Mouse (Mus musculus) limb, embryonic 12.5 days (tissue): ENCODE results near the gene Klhl1. TPM values are rescaled to one million over a fixed set of nuclear protein-coding genes. Genes with fewer than 3 reads are reported as not detected.
"Not testable (repeated sequence)": the region's sequence is repeated elsewhere in the genome, so short reads cannot be mapped to it uniquely, and the experiment has no call there.

Source experiments
- ATAC-seq: fragments of 200-750 bp; cut with Nextera tagmentation; 2 replicates; pipeline ENCODE4 v1.8.0; 2017; ENCODE audit warnings: low read depth, moderate TSS enrichment; ENCODE audit not compliant: insufficient number of reproducible peaks, insufficient read depth, low FRiP score, low TSS enrichment
- H3K27ac ChIP-seq: fragments of 300-500 bp; sonication (generic); 2 replicates; pipeline ENCODE4 v1.5.1; 2016; ENCODE audit warnings: mild to moderate bottlenecking, moderate library complexity
- H3K27me3 ChIP-seq: fragments of 300-500 bp; sonication (generic); 2 replicates; pipeline ENCODE4 v1.6.1; 2016; ENCODE audit warnings: mild to moderate bottlenecking, moderate library complexity
- H3K36me3 ChIP-seq: fragments of 300-500 bp; sonication (generic); 2 replicates; pipeline ENCODE4 v1.6.1; 2016; ENCODE audit warnings: mild to moderate bottlenecking, moderate library complexity
- H3K4me1 ChIP-seq: fragments of 300-500 bp; sonication (generic); replicated peaks from 2 replicates; pipeline ENCODE4 v1.6.1; 2016
- H3K4me2 ChIP-seq: fragments of 300-500 bp; sonication (generic); 2 replicates; pipeline ENCODE4 v1.6.1; 2016; ENCODE audit warnings: mild to moderate bottlenecking, moderate library complexity
- H3K4me3 ChIP-seq: fragments of 300-500 bp; sonication (generic); replicated peaks from 2 replicates; pipeline ENCODE4 v1.5.1; 2016; ENCODE audit warnings: mild to moderate bottlenecking
- H3K9ac ChIP-seq: fragments of 300-500 bp; sonication (generic); replicated peaks from 2 replicates; pipeline ENCODE4 v1.6.1; 2016; ENCODE audit warnings: mild to moderate bottlenecking, moderate library complexity
- H3K9me3 ChIP-seq: fragments of 300-500 bp; sonication (generic); 2 replicates; pipeline ENCODE4 v1.6.1; 2016; ENCODE audit warnings: mild to moderate bottlenecking, moderate library complexity
- WGBS: fragments of 180-500 bp; shearing (Covaris S2); methylation state at CpG from one replicate; pipeline ENCODE4 v1.1.7; 2016; 5-methylcytosine and 5-hydroxymethylcytosine counted together
- polyA plus RNA-seq: library from polyadenylated mRNA; unstranded; fragments of >200 nt; fragmentation: Nextera tagmentation; extraction: Ambion mirVana; gene quantifications from 2 replicates; pipeline ENCODE4 v1.2.1, GENCODE M21; 2016

Gene Klhl1
- polyA plus RNA-seq, 1 experiment from 2014 or later: 0.06 TPM

DNA sequence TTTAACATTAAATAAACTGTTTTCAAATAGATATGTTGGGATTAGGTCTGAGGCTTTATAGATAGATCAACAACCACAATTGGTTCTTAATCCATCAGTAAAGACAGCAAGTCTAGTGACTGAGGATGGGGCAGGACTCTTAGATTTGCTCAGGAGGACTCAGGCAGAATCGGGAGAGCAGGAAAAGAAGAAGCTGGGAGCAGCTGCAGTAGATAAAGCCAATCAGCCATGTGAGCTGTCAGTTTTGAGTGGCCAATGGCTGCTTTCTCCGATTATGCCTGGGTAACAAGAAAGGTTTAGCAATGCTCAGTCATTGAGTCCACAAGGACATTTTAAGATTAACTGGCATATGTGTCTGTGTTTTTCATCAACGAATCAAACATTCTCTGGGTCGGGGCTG, 187.8 kb downstream of the Klhl1 start:
- Histone ChIP-seq H3K27ac (no peak overlapping the region), H3K4me1 (no peaks in the 10 kb centered on the region), H3K4me3 (no peak overlapping the region), H3K4me2 (no peak overlapping the region), H3K9ac (no peak overlapping the region), H3K36me3 (no peaks in the 10 kb centered on the region), H3K27me3 (no peaks in the 10 kb centered on the region), H3K9me3 (no peaks in the 10 kb centered on the region)
- 79% methylated on average over 4 of the region's 4 CpGs for whole genome bisulfite sequencing
- no peak for ATAC-seq

DNA sequence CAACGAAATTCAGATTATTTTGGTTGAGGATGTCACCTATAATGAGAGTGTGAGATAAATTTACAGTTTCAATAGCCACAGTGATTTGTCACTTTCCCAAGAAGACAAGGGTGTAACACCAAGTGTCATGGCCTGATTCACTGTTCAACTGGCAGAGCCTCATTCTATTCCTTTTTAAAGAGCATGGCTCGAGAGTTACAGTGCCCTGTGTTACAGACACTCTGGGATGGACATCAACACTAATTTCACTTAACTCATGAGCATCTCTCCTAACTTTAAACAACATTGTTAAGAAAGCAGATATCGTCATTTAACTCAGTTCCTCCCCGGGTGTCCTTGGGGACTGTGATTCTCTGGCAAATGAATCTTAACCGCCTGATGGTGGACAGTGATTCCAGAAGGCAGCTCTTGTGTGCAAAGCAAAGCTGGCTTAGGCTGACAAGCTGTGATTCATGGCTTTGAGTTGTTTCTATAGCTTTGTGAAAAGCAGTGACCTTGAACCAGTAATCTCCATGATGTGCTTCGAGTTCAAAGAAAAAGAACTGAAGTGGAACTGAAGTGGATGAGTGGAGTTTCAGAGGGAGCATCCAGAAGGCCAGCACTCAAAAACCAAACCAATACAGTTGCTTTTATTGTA, 301.0 kb downstream of the Klhl1 start:
- ATAC-seq: no peak

GRCm38 (mm10) chr14:96194795-96195194, 324.1 kb downstream of the Klhl1 start:
- not testable (repeated sequence) for H3K4me2 ChIP-seq, H3K4me3 ChIP-seq, H3K36me3 ChIP-seq, ATAC-seq, H3K27ac ChIP-seq, H3K4me1 ChIP-seq, H3K9ac ChIP-seq, H3K9me3 ChIP-seq, H3K27me3 ChIP-seq
- WGBS: 92% methylated on average over 14 of the region's 16 CpGs

More for the DNA sequence above, 301.0 kb downstream of the Klhl1 start:
- Histone ChIP-seq H3K36me3 (no peaks in the 10 kb centered on the region), H3K27me3 (no peaks in the 10 kb centered on the region), H3K9me3 (no peaks in the 10 kb centered on the region), H3K4me2 (no peak overlapping the region), H3K9ac (no peak overlapping the region), H3K4me1 (no peaks in the 10 kb centered on the region), H3K27ac (no peak overlapping the region), H3K4me3 (no peak overlapping the region)
- 81% methylated on average over 6 of the region's 6 CpGs for WGBS

DNA sequence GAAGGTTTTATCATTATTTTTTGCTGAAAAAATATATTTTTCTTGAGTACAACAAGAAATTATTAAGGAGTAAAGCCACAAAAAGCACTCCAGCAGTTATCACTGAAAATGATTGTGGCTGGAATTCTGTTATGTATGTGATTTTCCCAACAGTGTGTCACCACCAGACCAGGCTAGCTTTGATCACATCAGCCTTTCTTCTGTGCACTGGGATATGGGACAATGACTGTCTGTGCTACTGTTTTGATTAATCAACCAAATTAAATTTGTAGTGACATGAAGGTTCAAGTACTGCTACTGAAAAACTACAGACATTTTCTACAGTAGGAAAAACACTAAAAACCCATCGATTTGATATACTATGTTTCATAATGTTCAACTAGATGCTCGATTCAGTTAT, 344.4 kb downstream of the Klhl1 start:
- 89% methylated on average over 2 of the region's 2 CpGs for WGBS
- no peaks in the 10 kb centered on the region for H3K9me3 ChIP-seq
- no peak overlapping the region for H3K27ac ChIP-seq
- no peaks in the 10 kb centered on the region for H3K4me1 ChIP-seq
- H3K36me3 ChIP-seq: no peaks in the 10 kb centered on the region
- H3K4me2 ChIP-seq: no peak overlapping the region
- H3K9ac ChIP-seq: no peak overlapping the region
- H3K4me3 ChIP-seq: no peak overlapping the region
- H3K27me3 ChIP-seq: no peaks in the 10 kb centered on the region
- ATAC-seq: no peak

- no peak for ATAC-seq
- H3K4me3 ChIP-seq: no peak overlapping the region
- H3K27me3 ChIP-seq: no peaks in the 10 kb centered on the region
- H3K36me3 ChIP-seq: no peaks in the 10 kb centered on the region
- H3K4me1 ChIP-seq: no peaks in the 10 kb centered on the region
- H3K27ac ChIP-seq: no peak overlapping the region
- no peak overlapping the region for H3K4me2 ChIP-seq
- H3K9ac ChIP-seq: no peak overlapping the region
- H3K9me3 ChIP-seq: no peaks in the 10 kb centered on the region
- WGBS: 81% methylated on average over 9 of the region's 9 CpGs
Measured at GRCm38 (mm10) chr14:96143137-96143536, 375.8 kb downstream of the Klhl1 start.

GRCm38 (mm10) chr14:96140246-96140645, 378.7 kb downstream of the Klhl1 start:
- no peaks in the 10 kb centered on the region for H3K4me1 ChIP-seq
- H3K27ac ChIP-seq: no peak overlapping the region
- 86% methylated on average over 2 of the region's 2 CpGs for WGBS
- no peak overlapping the region for H3K4me3 ChIP-seq
- H3K9ac ChIP-seq: no peak overlapping the region
- H3K36me3 ChIP-seq: no peaks in the 10 kb centered on the region
- ATAC-seq: no peak
- no peaks in the 10 kb centered on the region for H3K9me3 ChIP-seq
- H3K4me2 ChIP-seq: no peak overlapping the region
- H3K27me3 ChIP-seq: no peaks in the 10 kb centered on the region

DNA sequence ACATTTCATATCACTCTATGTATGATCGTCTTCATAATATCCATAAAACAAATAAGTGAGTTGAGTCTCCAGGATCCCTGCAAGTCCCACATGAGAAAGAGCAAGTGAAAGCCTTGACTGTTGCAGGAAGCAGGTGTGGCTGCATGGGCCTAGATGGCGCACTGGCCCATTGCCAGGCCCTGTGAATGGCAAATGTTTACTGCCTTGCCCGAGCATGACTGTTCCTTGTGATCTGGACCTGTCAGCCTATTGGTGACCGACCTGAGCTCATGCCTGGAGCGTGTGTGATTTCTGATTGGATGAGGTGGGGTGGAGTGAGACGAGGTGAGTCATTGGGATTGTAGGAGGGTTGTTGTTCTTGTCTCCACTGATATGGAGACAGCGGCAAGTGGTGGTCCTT, 411.5 kb downstream of the Klhl1 start:
- H3K4me3 ChIP-seq: no peak overlapping the region
- 84% methylated on average over 7 of the region's 7 CpGs for WGBS
- H3K9ac ChIP-seq: no peak overlapping the region
- H3K4me1 ChIP-seq: no peaks in the 10 kb centered on the region
- no peak for ATAC-seq
- H3K4me2 ChIP-seq: no peak overlapping the region
- no peak overlapping the region for H3K27ac ChIP-seq
- H3K9me3 ChIP-seq: no peaks in the 10 kb centered on the region
- H3K36me3 ChIP-seq: no peaks in the 10 kb centered on the region
- no peaks in the 10 kb centered on the region for H3K27me3 ChIP-seq

- H3K36me3 ChIP-seq: no peaks in the 10 kb centered on the region
- WGBS: 61% methylated on average over 6 of the region's 6 CpGs
Measured at GRCm38 (mm10) chr14:96081681-96082207, 437.2 kb downstream of the Klhl1 start.

GRCm38 (mm10) chr14:96065884-96066283, 453.0 kb downstream of the Klhl1 start:
- Histone ChIP-seq H3K9ac (no peak overlapping the region), H3K27me3 (no peaks in the 10 kb centered on the region), H3K4me1 (no peaks in the 10 kb centered on the region), H3K4me3 (no peak overlapping the region), H3K36me3 (no peaks in the 10 kb centered on the region), H3K4me2 (no peak overlapping the region), H3K27ac (no peak overlapping the region), H3K9me3 (no peaks in the 10 kb centered on the region)
- 72% methylated on average over 3 of the region's 3 CpGs for WGBS
- no peak for ATAC-seq

More at GRCm38 (mm10) chr14:96081681-96082207, 437.2 kb downstream of the Klhl1 start:
- H3K4me2 ChIP-seq: no peak overlapping the region
- no peak overlapping the region for H3K4me3 ChIP-seq
- no peaks in the 10 kb centered on the region for H3K4me1 ChIP-seq
- no peak for ATAC-seq
- no peak overlapping the region for H3K27ac ChIP-seq
- no peaks in the 10 kb centered on the region for H3K9me3 ChIP-seq
- no peaks in the 10 kb centered on the region for H3K27me3 ChIP-seq
- H3K9ac ChIP-seq: no peak overlapping the region
